Mouse (Mus musculus) liver, embryonic 14.5 days (tissue): ENCODE results near the gene Golga1.

Experiments
- CTCF ChIP-seq: IDR thresholded peaks from 2 replicates; pipeline ENCODE4 v1.5.1; 2016; ENCODE audit warnings: antibody characterized with exemption, low read depth, control low read depth
- EP300 ChIP-seq: IDR thresholded peaks from 2 replicates; pipeline ENCODE4 v1.6.1; 2016; ENCODE audit warnings: antibody characterized with exemption, low read depth

- TF ChIP-seq CTCF (no peak), EP300 (no peak)
Observed at GRCm38 (mm10) chr2:39048515-39048914, 16.8 kb downstream of the Golga1 start.
